Mouse (Mus musculus): ENCODE measurements around the gene Gm28042. TPM values are rescaled to one million over a fixed set of nuclear protein-coding genes. Genes with fewer than 3 reads are reported as not detected.

Gene Gm28042
- total RNA-seq, 2 experiments from 2014 or later: 0.68 to 1.3 TPM

Small RNA genes lying within 50 kb of the gene (microRNA-seq; reads per million reads assigned to microRNA genes)
- gene Mir7665 (ENCODE audit: borderline number of aligned reads in 2 of 2): 0 reads per million in 2 experiments

Other genes with a start within 250 kb of the Gm28042 start
- gene Rpap1, start 240.0 kb upstream of the Gm28042 start, total RNA-seq (2021): 10 to 100 TPM; 13.2 to 13.4 TPM
- gene Tyro3, start 229.8 kb upstream of the Gm28042 start, total RNA-seq (2021): 1 to 10 TPM; 1.7 to 2.4 TPM
- 10 to 100 TPM; 36.0 to 39.6 TPM for gene Mga, start 130.3 kb upstream of the Gm28042 start, total RNA-seq (2021)
- 1 to 10 TPM; 7.8 to 9.2 TPM for gene Mapkbp1, start 54.8 kb upstream of the Gm28042 start, total RNA-seq (2021)
- gene Jmjd7, start within 50 bp of the Gm28042 start, total RNA-seq (2021): 1 to 10 TPM; 7.7 to 8.2 TPM
- gene Pla2g4b, start 5.9 kb downstream of the Gm28042 start, total RNA-seq (2021): 1 to 10 TPM; 2.0 to 2.1 TPM
- 100 to 1,000 TPM; 372 to 460 TPM for gene Ehd4, start 127.1 kb downstream of the Gm28042 start, total RNA-seq (2021)
- 1 to 10 TPM; 3.0 to 3.1 TPM for gene Pla2g4e, start 217.8 kb downstream of the Gm28042 start, total RNA-seq (2021)